Mouse (Mus musculus) megakaryocyte, embryonic 14.5 days (primary cell): ENCODE results near the gene Emp1. TPM values are rescaled to one million over a fixed set of nuclear protein-coding genes. Genes with fewer than 3 reads are reported as not detected.

Source experiments
- H3K27me3 ChIP-seq: replicated peaks from 2 replicates; pipeline ENCODE3; 2012; ENCODE audit warnings: inconsistent platforms
- H3K36me3 ChIP-seq: replicated peaks from 2 replicates; pipeline ENCODE3; 2012; ENCODE audit warnings: low read length, inconsistent platforms, mixed read lengths
- H3K4me1 ChIP-seq: 2 replicates; pipeline ENCODE4 v1.6.1; 2012; ENCODE audit warnings: inconsistent platforms
- H3K4me3 ChIP-seq: replicated peaks from 2 replicates; pipeline ENCODE3; 2012; ENCODE audit warnings: moderate library complexity, mild to moderate bottlenecking, inconsistent platforms
- H3K9me3 ChIP-seq: 2 replicates; pipeline ENCODE4 v1.6.1; 2012; ENCODE audit warnings: inconsistent platforms
- FLI1 ChIP-seq: IDR thresholded peaks from 2 replicates; pipeline ENCODE4 v1.6.1; 2012; ENCODE audit warnings: low read length, inconsistent platforms, mixed read lengths
- GATA1 ChIP-seq: IDR thresholded peaks from 3 replicates; pipeline ENCODE4 v1.6.1; 2012; ENCODE audit warnings: mixed read lengths, low read length, inconsistent platforms, borderline replicate concordance
- polyA plus RNA-seq: library from polyadenylated mRNA; stranded (reverse); fragments of >175 nt; gene quantifications from 2 replicates; pipeline ENCODE4 v1.2.3, GENCODE M21; 2012; ENCODE audit warnings: low replicate concordance; ENCODE audit not compliant: insufficient read depth

Gene Emp1
- polyA plus RNA-seq, 1 experiment = 0.97 TPM

GRCm38 (mm10) chr6:135331916-135332315, 30.4 kb upstream of the Emp1 start:
- H3K36me3 ChIP-seq = no peaks in the 10 kb centered on the region
- no peak for TF ChIP-seq GATA1
- TF ChIP-seq FLI1 = no peak

GRCm38 (mm10) chr6:135332737-135333281, 29.5 kb upstream of the Emp1 start:
- no peaks in the 10 kb centered on the region for H3K9me3 ChIP-seq
- H3K4me1 ChIP-seq = no peaks in the 10 kb centered on the region
- no peak overlapping the region for H3K4me3 ChIP-seq
- H3K36me3 ChIP-seq = no peaks in the 10 kb centered on the region
- TF ChIP-seq GATA1 (no peak), FLI1 (no peak)
- H3K27me3 ChIP-seq = peaks cover 46% of the 10 kb centered on the region

More at GRCm38 (mm10) chr6:135331916-135332315, 30.4 kb upstream of the Emp1 start:
- Histone ChIP-seq H3K4me3 (no peak overlapping the region), H3K27me3 (peaks cover 42% of the 10 kb centered on the region), H3K4me1 (no peaks in the 10 kb centered on the region), H3K9me3 (no peaks in the 10 kb centered on the region)

- Histone ChIP-seq H3K4me3 (no peak overlapping the region), H3K4me1 (no peaks in the 10 kb centered on the region), H3K27me3 (peaks cover 56% of the 10 kb centered on the region), H3K9me3 (no peaks in the 10 kb centered on the region), H3K36me3 (no peaks in the 10 kb centered on the region)
- TF ChIP-seq FLI1 = no peak
- TF ChIP-seq GATA1 = no peak
These were observed 28.2 kb upstream of the Emp1 start for GRCm38 (mm10) chr6:135333994-135334651.

GRCm38 (mm10) chr6:135336376-135336775, 26.0 kb upstream of the Emp1 start:
- peaks cover 74% of the 10 kb centered on the region for H3K27me3 ChIP-seq
- TF ChIP-seq GATA1 = no peak
- TF ChIP-seq FLI1 = no peak
- no peak overlapping the region for H3K4me3 ChIP-seq

GRCm38 (mm10) chr6:135340355-135341075, 21.8 kb upstream of the Emp1 start:
- TF ChIP-seq GATA1 = no peak
- no peak for TF ChIP-seq FLI1
- Histone ChIP-seq H3K4me1 (peaks cover 9% of the 10 kb centered on the region), H3K4me3 (no peak overlapping the region), H3K9me3 (no peaks in the 10 kb centered on the region), H3K27me3 (peaks cover 74% of the 10 kb centered on the region), H3K36me3 (no peaks in the 10 kb centered on the region)

More at GRCm38 (mm10) chr6:135336376-135336775, 26.0 kb upstream of the Emp1 start:
- H3K9me3 ChIP-seq = no peaks in the 10 kb centered on the region
- no peaks in the 10 kb centered on the region for H3K36me3 ChIP-seq
- peaks cover 8% of the 10 kb centered on the region for H3K4me1 ChIP-seq

- H3K4me1 ChIP-seq = peaks cover 9% of the 10 kb centered on the region
- H3K4me3 ChIP-seq = no peak overlapping the region
- H3K9me3 ChIP-seq = no peaks in the 10 kb centered on the region
- H3K36me3 ChIP-seq = no peaks in the 10 kb centered on the region
- H3K27me3 ChIP-seq = peaks cover 74% of the 10 kb centered on the region
- no peak for TF ChIP-seq GATA1
- TF ChIP-seq FLI1 = no peak
These were observed 21.3 kb upstream of the Emp1 start for GRCm38 (mm10) chr6:135341076-135341378.

GRCm38 (mm10) chr6:135351638-135352302, 10.6 kb upstream of the Emp1 start:
- H3K27me3 ChIP-seq = peaks cover 19% of the 10 kb centered on the region
- H3K36me3 ChIP-seq = no peaks in the 10 kb centered on the region
- H3K4me3 ChIP-seq = no peak overlapping the region
- H3K4me1 ChIP-seq = peaks cover 6% of the 10 kb centered on the region; the same call in 1 of the 2 replicates
- TF ChIP-seq FLI1 = no peak
- TF ChIP-seq GATA1 = no peak
- H3K9me3 ChIP-seq = no peaks in the 10 kb centered on the region

GRCm38 (mm10) chr6:135352537-135352936, 9.8 kb upstream of the Emp1 start:
- H3K4me1 ChIP-seq = peaks cover 6% of the 10 kb centered on the region; the same call in 1 of the 2 replicates
- TF ChIP-seq FLI1 = no peak
- no peak for TF ChIP-seq GATA1
- no peaks in the 10 kb centered on the region for H3K9me3 ChIP-seq
- H3K27me3 ChIP-seq = peaks cover 19% of the 10 kb centered on the region
- H3K4me3 ChIP-seq = no peak overlapping the region
- H3K36me3 ChIP-seq = no peaks in the 10 kb centered on the region

- Histone ChIP-seq H3K4me1 (peaks cover 6% of the 10 kb centered on the region; the same call in 1 of the 2 replicates), H3K9me3 (no peaks in the 10 kb centered on the region), H3K36me3 (no peaks in the 10 kb centered on the region), H3K4me3 (no peak overlapping the region), H3K27me3 (peaks cover 16% of the 10 kb centered on the region)
- no peak for TF ChIP-seq GATA1
- no peak for TF ChIP-seq FLI1
These were observed 7.4 kb upstream of the Emp1 start for GRCm38 (mm10) chr6:135354953-135355352.
